Mouse (Mus musculus) limb, embryonic 14.5 days (tissue): ENCODE data around the gene Aff3. TPM values are rescaled to one million over a fixed set of nuclear protein-coding genes. Genes with fewer than 3 reads are reported as not detected.

Experiments
- ATAC-seq: fragments of 200-750 bp; cut with Nextera tagmentation; 2 replicates; pipeline ENCODE4 v1.8.0; 2017; ENCODE audit warnings: low read depth, moderate number of reproducible peaks, moderate TSS enrichment; ENCODE audit not compliant: low FRiP score
- DNase-seq: peaks from one replicate; pipeline ENCODE4 v3.0.0-alpha.2; 2015; ENCODE audit warnings: low spot score
- H3K27ac ChIP-seq: fragments of 300-500 bp; sonication (generic); replicated peaks from 2 replicates; pipeline ENCODE4 v1.5.1; 2014; ENCODE audit warnings: low read depth, mild to moderate bottlenecking, low read length, moderate library complexity, mixed read lengths
- H3K27me3 ChIP-seq: fragments of 300-500 bp; sonication (generic); 2 replicates; pipeline ENCODE4 v1.6.1; 2014; ENCODE audit warnings: low read length, mixed read lengths; ENCODE audit not compliant: control insufficient read depth, insufficient read depth
- H3K36me3 ChIP-seq: fragments of 300-500 bp; sonication (generic); 2 replicates; pipeline ENCODE4 v1.6.1; 2014; ENCODE audit warnings: mild to moderate bottlenecking, low read length, moderate library complexity, mixed read lengths; ENCODE audit not compliant: control insufficient read depth, insufficient read depth
- H3K4me1 ChIP-seq: fragments of 300-500 bp; sonication (generic); 2 replicates; pipeline ENCODE4 v1.6.1; 2014; ENCODE audit warnings: antibody characterized with exemption, low read length, mixed read lengths; ENCODE audit not compliant: control insufficient read depth, insufficient read depth
- H3K4me2 ChIP-seq: fragments of 300-500 bp; sonication (generic); replicated peaks from 2 replicates; pipeline ENCODE4 v1.6.1; 2014; ENCODE audit warnings: low read depth, mild to moderate bottlenecking, low read length, moderate library complexity; ENCODE audit not compliant: severe bottlenecking
- H3K4me3 ChIP-seq: fragments of 300-500 bp; sonication (generic); replicated peaks from 2 replicates; pipeline ENCODE4 v1.5.1; 2014; ENCODE audit warnings: low read length
- H3K9ac ChIP-seq: fragments of 300-500 bp; sonication (generic); 2 replicates; pipeline ENCODE4 v1.6.1; 2014; ENCODE audit warnings: mild to moderate bottlenecking, low read depth, low read length, moderate library complexity; ENCODE audit not compliant: severe bottlenecking
- H3K9me3 ChIP-seq: fragments of 300-500 bp; sonication (generic); 2 replicates; pipeline ENCODE4 v1.6.1; 2016; ENCODE audit warnings: low read length; ENCODE audit not compliant: control insufficient read depth
- POLR2A ChIP-seq: fragments of 200-500 bp; IDR thresholded peaks from 2 replicates; pipeline ENCODE4 v1.8.0; 2012; ENCODE audit warnings: inconsistent platforms, mild to moderate bottlenecking, moderate library complexity, borderline replicate concordance; ENCODE audit not compliant: insufficient read depth, insufficient read length; ENCODE audit errors: extremely low read depth
- WGBS: fragments of 180-500 bp; shearing (Covaris S2); extraction: QIAGEN DNeasy Blood & Tissue Kit; methylation state at CpG from one replicate; pipeline ENCODE4 v1.1.7; 2014; 5-methylcytosine and 5-hydroxymethylcytosine counted together
- polyA plus RNA-seq, 2 experiments: library from polyadenylated mRNA; depleted of rRNA in 1 of 2; stranded (reverse) in 1 of 2; unstranded in 1 of 2; fragments of >200 nt; fragmentation: Nextera tagmentation in 1 of 2; extraction: Ambion mirVana in 1 of 2; gene quantifications; 2 replicates each; pipeline versions ENCODE4 v1.2.1 to v1.2.3; 2012 to 2014

Gene Aff3
- polyA plus RNA-seq, 2 experiments: 20.4 to 22.4 TPM

GRCm38 (mm10) chr1:38666111-38666765, 1.5 kb upstream of the Aff3 start:
- Histone ChIP-seq H3K9me3 (no peaks in the 10 kb centered on the region), H3K4me1 (peaks cover 7% of the 10 kb centered on the region), H3K36me3 (no peaks in the 10 kb centered on the region), H3K27ac (no peak overlapping the region), H3K9ac (no peak overlapping the region), H3K4me3 (no peak overlapping the region), H3K27me3 (no peaks in the 10 kb centered on the region), H3K4me2 (no peak overlapping the region)
- peak; percentile 13 for DNase-seq
- no peak for TF ChIP-seq POLR2A
- ATAC-seq: peak; percentile 34; the same call in 1 of the 2 replicates
- WGBS: 64% methylated on average over 5 of the region's 5 CpGs

DNA sequence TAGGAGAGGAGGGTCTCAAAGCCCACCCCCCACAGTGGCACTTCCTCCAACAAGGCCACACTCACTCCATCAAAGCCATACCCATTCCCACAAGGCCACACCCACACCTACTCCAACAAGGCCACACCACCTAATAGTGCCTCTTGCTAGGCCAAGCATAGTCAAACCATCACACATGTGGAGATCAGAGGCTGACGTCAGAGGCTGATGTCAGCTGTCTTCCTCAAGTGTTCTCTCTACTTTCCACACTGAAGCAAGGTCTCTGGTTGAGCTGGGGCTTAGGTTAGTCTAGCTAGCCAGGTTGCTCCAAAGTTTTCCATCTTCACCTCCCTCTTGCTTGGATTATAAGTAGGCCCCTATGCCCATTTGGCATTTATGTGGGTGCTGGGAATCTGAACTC, 856 bp upstream of the Aff3 start:
- DNase-seq (no peak), ATAC-seq (no peak)
- H3K9ac ChIP-seq: no peak overlapping the region
- no peaks in the 10 kb centered on the region for H3K27me3 ChIP-seq
- H3K4me3 ChIP-seq: no peak overlapping the region
- WGBS: 76% methylated on average over 1 of the region's 1 CpGs
- H3K27ac ChIP-seq: no peak overlapping the region
- peaks cover 14% of the 10 kb centered on the region for H3K4me1 ChIP-seq
- H3K9me3 ChIP-seq: no peaks in the 10 kb centered on the region
- H3K36me3 ChIP-seq: no peaks in the 10 kb centered on the region
- no peak for TF ChIP-seq POLR2A
- H3K4me2 ChIP-seq: no peak overlapping the region

GRCm38 (mm10) chr1:38664261-38664660, 494 bp downstream of the Aff3 start:
- Histone ChIP-seq H3K27me3 (no peaks in the 10 kb centered on the region), H3K4me3 (no peak overlapping the region), H3K9me3 (no peaks in the 10 kb centered on the region), H3K4me2 (no peak overlapping the region), H3K36me3 (no peaks in the 10 kb centered on the region), H3K27ac (no peak overlapping the region), H3K4me1 (peaks cover 26% of the 10 kb centered on the region), H3K9ac (no peak overlapping the region)
- DNase-seq (no peak), ATAC-seq (no peak)
- 89% methylated on average over 4 of the region's 4 CpGs for WGBS
- no peak for TF ChIP-seq POLR2A

DNA sequence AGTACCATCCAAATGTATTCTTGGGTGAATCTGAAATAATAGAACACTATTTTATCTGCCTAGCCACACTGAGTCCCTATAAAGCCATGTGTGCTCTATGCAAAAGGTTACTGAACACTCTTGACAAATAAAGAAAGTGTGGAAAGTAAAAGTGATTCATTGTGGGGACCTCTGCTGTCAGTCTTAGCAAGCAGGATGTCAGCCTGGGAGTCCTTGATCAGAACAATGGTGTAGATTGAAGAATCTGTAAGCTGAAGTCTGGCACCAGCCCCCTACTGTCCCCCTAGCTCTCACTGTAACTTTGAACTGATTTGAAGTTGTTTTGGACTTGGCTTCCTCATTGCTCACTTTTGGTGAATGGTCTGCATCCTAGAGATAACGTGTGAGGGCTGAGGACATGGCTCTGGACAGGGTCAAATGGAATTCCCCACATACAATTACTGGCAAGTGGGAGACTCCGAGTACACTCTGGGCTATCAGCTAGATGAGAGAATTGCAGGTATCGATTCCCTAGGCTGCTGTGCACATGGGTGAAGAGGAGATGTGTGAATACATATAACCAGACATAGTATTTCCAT, 2.0 kb downstream of the Aff3 start:
- Histone ChIP-seq H3K36me3 (no peaks in the 10 kb centered on the region), H3K27me3 (no peaks in the 10 kb centered on the region), H3K9ac (no peak overlapping the region), H3K27ac (no peak overlapping the region), H3K4me2 (no peak overlapping the region), H3K4me1 (peaks cover 41% of the 10 kb centered on the region), H3K9me3 (no peaks in the 10 kb centered on the region), H3K4me3 (no peak overlapping the region)
- ATAC-seq (no peak), DNase-seq (no peak)
- no peak for TF ChIP-seq POLR2A
- 83% methylated on average over 3 of the region's 3 CpGs for WGBS

DNA sequence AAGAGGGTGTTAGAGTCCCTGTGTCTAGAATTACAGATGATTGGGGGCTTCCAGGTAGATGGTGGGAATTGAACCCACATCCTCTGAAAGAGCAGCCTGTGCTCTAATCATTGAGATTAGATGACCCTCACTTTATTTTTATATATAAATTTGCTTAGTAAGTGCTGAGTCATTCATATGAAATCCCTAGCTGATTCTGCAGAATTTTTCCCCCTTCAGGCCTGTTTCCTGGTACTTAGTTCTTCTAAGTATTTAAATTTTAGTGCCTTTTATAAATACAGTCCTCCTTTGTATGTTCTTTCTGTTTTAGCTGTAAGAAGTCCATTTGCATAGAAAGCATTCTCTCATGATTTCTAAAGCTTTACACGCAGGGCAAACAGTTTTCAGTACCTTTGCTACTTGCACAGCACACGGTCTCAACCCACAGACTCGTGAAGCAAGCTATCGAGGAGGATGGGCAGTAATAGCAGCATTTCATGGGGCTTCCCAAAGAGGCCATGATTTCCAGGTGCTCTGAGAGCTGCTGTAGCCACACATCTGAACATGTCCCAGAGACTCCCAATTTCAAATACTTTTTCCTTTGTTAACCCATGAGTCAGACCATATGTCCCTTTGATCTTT, 5.7 kb downstream of the Aff3 start:
- H3K9ac ChIP-seq: no peak overlapping the region
- ATAC-seq (no peak), DNase-seq (no peak)
- no peak overlapping the region for H3K4me2 ChIP-seq
- H3K9me3 ChIP-seq: no peaks in the 10 kb centered on the region; the same call in 1 of the 2 replicates
- H3K4me3 ChIP-seq: no peak overlapping the region
- H3K4me1 ChIP-seq: peaks cover 40% of the 10 kb centered on the region
- H3K27me3 ChIP-seq: no peaks in the 10 kb centered on the region
- no peaks in the 10 kb centered on the region for H3K36me3 ChIP-seq
- no peak for TF ChIP-seq POLR2A
- 28% methylated on average over 4 of the region's 4 CpGs for WGBS
- no peak overlapping the region; the same call in 1 of the 2 replicates for H3K27ac ChIP-seq
